Mouse (Mus musculus) frontal cortex, adult 2 months (tissue): ENCODE measurements around the gene Rgcc. TPM values are rescaled to one million over a fixed set of nuclear protein-coding genes. Genes with fewer than 3 reads are reported as not detected.
A peak's percentile ranks its signal among the peaks of the same experiment; 100 is the strongest.

Experiments
- DNase-seq, 2 experiments: peaks; one replicate each; pipeline ENCODE4 v3.0.0; 2022; ENCODE audit warnings: low spot score in 1 of 2; ENCODE audit errors: extremely low spot score in 1 of 2
- polyA plus RNA-seq: library from polyadenylated mRNA; depleted of rRNA; stranded (reverse); fragments of >200 nt; gene quantifications from 2 replicates; pipeline ENCODE4 v1.2.3, GENCODE M21; 2012

Gene Rgcc
- polyA plus RNA-seq, 1 experiment: 88.9 TPM

DNA sequence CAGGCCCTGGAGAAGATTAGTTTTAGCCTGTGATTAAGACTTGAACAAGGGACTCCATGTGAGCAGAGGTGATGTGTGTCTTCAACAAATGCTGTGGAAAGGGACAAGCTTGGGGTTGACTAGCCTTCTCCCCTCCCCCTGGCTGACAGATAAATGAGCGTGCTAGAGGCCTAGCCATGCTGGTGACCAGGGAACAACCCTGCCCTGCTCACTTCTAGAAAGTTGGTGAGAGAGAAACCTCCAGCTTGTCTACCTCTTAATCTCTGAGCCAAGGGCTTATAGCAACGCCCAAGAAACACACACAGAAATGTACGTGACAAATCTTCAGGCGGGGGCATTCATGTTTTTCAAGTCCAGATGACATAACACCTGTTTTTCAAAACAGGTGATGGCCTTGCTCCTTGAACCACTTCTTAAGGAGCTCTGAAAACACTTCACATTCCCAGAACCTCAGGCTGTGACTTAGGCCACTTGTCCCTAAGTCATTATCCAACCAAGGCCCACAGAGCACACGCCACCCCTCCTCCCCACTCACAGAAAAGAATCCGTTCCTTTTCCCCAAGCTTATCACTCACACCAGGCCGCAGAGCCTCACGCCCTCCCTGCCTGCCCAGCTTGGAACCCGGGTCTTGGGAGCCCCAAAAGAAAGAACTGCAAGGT lies 19.4 kb downstream of the Rgcc start:
- DNase-seq: no peak

DNA sequence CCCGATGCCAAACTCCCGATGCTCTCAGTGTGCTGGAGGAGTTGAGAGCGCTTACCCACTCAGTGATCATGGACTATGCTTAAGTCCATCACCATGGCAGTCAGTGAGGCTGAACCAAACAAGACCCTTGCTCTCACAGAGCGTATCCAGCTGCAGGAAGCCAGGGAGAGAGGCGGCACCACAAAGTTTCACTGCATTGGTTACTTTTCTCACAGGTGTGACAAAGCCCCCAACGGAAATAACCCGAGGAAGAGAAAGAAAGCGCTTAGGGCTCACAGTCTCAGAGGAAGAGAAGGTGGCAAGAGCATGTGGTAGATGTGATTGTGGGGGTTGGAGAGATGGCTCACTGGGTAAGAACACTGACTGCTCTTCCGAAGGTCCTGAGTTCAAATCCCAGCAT lies 21.0 kb downstream of the Rgcc start:
- DNase-seq: no peak

DNA sequence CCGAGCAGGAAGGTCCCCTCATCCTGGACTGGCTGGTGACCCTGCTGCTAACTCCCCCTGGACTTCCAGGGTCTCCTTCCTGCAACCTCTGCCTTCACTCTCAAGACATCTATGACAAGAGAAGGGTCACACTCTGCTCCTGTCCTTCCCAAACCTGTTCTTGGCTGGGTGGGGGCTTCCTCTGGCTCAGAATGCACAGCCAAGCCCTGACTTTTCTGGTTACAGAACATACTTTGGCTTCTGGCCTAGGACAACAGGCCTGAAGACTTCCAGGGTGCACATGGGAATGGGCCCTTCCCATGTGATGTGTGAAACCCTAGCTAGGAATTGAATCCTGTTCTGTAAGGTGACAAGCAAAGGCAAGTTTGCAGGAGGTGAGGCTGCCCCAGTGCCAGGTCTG lies 22.0 kb downstream of the Rgcc start:
- no peak for DNase-seq

DNA sequence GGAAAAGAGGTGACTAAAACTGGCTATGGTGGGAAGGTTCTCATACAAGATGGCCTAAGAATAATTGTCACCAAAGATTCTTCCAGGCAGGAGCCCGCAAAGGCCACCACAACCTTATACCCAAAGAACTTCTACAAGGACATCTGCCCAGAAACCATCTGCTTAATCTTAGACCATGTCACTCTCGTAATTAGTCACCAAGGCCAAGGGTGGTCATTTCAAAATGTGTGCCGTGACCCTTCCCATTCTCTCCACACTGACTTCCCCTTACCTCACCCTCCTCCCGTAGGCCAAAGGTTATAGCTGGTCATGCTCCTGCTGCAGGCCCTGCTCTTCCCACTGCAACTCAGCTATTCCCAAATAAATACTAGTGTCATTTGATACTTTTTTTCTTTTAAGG lies 22.5 kb downstream of the Rgcc start:
- DNase-seq: no peak

DNA sequence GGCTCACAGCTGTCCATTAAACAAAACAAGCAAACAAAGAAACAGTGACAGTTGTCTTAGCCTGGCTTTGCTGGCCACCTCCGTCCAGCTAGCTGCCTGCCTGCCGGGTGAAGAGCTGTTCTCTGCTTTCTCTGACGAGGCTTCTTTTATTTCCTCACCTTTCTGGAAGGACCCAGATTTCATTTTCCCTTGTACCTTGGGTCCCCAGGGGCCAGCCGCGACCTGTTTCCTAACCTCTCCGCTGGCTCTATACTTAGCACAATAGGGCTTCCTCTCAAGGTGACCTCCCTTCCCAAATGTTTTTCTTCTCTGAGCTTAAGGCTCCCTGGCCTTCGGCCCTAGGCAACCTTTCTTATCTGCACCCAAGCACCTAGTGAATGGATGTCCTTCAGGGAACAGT lies 23.5 kb downstream of the Rgcc start:
- no peak for DNase-seq

DNA sequence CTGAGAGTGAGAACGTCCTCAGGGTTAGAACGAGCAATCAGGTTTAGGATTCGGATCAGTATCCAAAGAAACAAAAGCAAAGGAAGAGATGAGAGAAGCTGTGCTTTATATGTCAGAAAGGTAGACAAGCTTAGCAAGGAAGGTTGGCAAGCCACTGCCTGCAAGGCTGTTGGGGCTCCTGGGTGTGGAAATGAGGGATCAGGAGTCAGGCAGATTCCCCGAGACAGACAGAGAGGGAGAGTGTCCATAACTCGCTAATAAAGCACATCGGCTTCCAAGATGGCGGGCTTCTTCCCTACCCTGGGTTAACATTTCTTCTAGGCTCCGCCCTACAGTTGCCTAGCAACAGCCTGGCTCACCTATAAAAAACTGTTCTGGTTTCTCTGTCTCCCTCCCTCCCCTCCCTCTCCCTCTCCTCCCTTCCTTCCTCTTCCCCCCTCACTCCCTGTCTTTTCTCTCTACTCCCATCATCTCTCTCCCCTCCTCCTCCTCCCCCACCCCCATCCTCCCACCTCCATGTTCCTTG lies 25.5 kb downstream of the Rgcc start:
- DNase-seq: no peak

DNA sequence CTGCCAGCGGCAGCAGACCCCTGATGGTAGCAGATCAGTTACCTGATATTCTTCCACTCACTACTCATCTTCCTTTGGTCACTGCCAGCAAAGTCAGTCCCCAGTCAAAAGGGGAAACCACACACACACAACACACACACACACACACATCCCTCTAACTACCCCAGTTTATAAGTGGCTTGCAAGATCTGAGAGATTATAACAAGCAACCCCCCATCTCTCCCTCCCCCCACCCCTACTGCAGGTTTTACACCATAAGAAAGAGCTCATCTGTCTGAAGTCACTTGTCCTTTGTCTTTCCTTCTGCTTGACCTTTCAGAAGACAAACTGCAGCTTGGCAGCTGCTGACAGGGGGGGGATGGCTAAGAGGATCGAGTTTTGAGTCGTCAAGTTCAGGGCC lies 26.0 kb downstream of the Rgcc start:
- DNase-seq: no peak

DNA sequence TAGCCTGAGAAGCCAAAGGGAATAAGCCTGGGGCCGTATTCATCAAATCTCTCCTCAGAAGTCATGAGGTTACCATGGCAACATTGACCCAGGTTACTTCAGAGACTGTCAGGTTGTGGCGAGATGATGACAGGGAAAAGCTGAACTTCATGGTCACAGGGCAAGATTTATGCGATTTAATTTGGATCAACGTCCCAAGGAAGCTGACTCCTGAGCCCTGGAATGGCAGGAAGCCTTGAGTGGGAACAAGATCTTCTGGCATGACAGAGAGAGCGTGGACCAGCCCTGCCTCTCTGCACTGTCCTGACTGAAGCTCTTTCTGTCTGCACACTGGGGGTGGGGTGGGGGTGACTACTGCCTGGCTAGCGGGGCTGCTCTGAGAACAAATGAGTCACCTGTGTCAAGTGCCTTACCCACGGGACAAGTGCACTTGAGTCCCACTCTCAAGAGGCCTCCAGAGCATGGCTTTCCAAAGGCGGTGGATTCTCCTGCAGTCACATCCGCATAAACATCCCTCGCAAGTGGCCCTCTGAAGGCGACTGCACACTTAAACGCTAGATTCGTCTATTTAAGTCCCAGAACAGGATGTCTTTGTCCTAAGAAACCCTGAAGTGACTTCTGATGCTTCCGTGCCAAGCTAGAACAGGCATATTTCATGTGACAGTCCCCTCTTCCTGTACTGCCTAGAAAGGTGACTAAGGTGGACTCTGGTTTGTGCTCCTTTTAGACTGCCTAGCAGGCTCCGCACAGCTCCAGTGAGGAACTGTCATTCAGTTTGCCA lies 27.6 kb downstream of the Rgcc start:
- no peak for DNase-seq

DNA sequence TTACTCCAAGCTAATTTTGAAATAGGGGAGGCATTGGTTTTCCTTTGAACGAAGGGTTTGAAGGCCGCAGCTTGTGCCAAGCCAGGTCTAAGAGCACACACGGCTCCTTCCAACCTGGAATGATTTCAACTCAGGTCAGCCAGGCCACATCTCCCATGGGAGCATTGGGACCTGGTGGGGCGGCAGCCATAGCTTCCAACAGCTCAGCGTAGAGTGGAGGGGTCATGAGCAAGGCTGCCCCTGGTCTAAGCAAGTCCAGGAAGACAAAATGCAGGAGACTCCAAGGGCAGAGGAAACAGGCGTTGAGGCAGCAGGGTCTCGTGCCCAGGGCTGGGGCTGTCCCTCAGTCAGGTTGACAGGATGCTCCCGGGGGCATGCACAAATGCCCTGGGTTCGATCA lies 28.5 kb downstream of the Rgcc start:
- no peak for DNase-seq

DNA sequence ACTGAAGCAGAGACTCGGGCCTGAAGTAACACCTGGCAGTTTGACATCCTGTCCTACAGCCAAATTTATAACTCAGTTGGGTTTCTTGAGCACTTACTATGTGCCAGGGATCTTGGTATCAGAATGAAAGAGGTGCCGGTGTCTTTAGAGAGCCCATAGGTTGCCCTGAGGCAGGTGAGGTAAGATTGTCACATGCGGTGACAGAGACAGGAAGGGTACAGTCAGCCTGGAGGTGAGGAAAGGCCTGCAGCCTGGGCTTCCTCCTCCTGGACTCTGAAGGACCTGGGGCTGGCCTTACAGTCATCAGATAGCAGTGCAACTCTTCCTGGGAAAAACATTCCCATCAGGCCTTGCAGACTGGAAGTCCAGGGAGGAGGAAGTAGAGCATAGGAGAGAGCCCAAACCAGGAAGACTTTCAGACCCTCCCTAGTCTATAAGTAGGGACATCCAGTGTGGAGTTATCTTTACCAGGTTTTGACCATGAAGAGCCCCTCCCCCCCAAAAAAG lies 29.2 kb downstream of the Rgcc start:
- no peak for DNase-seq

DNA sequence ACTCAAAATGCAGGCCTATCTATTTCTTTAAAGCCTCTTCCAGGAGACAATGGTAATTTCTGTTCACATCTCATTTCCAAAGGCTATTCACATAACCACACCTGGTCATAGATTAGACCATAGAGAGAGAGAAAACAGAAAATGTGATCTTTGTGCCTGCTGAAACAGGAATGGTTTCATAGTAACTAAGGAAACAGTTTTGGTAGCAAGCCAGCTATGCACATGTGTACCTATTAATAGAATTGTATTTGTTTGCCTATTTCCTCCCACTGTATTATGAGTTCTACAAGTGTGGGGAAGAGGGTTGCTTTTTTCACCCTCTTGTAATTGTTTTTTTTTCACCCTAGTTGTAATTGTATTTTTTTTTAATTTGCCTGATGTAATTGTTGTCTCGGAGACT lies 31.9 kb downstream of the Rgcc start:
- DNase-seq: no peak

DNA sequence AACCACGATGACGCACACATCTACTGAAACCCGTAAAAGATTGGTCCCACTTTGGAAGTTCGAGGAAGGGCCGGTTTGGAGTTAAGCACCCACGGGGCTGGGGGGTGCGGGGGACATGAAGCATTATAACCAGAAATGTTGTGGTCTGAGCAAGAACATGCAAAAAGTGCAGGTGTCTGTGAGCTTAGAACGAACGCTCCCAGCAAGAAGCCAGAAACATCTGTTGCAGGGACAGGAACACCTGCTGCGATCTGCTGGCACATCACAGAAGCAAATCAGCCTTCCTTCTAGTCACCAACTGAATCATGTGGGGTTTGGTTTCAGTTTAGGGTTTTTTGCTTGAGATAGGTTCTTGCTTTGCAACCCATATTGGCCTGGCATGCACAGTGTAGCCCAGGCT lies 33.6 kb downstream of the Rgcc start:
- DNase-seq: no peak

DNA sequence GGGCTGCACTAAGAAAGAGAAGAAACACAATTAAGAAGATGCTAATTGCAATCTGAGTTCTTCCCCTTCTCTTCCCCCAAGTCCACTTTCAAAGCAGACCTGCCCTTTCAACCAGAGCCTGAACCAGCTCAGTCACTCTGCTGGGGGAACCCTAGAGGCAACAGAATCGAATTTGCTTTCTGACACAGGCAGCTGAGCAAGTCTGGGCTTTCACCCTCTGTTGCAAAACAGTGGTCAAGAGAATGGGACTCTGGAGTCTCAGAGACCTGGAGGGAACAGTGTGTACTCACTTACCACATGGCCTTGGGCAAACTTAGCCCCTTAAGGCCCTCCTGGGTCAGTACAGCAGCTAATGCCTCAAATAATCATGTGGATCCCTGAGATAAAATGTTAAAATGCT lies 34.1 kb downstream of the Rgcc start:
- DNase-seq: no peak

DNA sequence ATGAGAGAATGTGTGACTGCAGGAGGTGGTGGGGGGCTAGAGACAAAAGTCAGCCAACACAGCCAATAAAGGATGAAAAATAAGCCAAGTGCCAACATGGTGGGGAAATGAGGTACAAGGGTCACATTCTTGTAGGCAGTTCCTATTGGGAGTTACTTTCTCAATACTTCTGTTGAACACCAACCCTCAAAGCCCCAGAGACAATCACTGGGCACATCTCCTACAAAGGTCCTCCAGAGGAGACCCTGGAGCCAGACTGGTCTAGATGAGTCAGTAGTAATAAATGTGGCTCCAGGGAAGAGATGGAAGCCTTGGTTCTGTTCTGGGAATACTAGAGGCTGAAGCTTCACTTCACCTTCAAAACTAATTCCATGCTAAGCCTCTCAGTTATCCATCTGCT lies 35.0 kb downstream of the Rgcc start:
- no peak for DNase-seq

DNA sequence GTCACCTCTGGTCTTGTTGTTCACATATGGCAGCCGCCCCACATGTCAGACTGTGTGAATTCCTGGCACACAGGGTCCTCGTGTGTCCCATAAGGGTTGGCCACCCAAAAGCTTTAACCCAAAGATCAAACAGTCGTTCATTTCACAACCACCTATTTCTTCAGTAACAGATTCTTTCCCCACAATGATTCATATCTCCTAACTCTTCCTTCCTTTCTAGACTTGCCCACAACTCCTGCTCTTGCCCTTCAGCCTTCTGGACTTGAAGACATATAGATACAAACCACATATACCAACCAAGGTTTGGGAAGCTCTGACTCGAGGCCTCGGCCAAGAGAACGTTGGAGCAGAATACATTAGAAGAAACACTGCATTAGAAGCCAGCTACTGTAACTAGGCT lies 35.7 kb downstream of the Rgcc start:
- DNase-seq: no peak

DNA sequence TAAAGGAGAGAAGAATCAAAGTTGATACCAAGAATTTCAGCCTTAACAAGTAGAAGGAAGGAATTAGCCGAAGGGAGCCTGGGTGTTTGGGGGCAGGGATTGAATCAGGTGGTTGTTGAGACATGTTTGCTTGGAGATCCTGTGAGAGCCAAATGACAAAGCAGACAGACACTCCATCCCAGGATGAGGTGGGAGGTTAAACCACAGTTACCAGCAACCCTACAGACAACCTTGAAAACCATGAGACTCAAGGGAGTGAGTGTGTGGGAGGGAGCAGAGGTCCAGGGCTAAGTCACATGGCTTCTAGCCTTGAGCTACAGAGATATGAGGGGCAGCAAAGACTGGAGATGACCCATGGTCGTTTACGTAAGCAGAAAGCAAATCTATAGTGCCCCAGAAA lies 38.1 kb downstream of the Rgcc start:
- no peak for DNase-seq

DNA sequence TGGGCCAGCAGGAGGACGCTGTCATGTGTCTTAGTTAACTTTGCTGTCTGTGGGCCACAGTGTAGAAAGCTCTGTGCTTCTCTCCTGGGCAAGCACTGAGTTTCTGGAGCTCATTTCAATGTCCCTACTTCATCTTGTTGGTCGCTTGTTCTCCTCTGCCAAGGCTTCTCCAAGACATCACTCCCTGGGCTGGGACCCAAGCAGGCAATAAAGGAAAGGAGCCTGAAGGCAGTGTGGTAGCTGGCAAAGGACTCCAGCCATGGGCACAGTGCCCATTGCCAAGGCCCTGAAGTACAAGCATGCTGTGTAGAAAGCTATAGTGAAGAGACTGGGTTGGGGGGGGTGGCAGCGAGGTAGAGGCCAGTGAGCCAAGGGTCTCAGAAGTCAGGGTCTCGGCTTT lies 38.8 kb downstream of the Rgcc start:
- DNase-seq: peak in 1 of 2 experiments; percentile 28

DNA sequence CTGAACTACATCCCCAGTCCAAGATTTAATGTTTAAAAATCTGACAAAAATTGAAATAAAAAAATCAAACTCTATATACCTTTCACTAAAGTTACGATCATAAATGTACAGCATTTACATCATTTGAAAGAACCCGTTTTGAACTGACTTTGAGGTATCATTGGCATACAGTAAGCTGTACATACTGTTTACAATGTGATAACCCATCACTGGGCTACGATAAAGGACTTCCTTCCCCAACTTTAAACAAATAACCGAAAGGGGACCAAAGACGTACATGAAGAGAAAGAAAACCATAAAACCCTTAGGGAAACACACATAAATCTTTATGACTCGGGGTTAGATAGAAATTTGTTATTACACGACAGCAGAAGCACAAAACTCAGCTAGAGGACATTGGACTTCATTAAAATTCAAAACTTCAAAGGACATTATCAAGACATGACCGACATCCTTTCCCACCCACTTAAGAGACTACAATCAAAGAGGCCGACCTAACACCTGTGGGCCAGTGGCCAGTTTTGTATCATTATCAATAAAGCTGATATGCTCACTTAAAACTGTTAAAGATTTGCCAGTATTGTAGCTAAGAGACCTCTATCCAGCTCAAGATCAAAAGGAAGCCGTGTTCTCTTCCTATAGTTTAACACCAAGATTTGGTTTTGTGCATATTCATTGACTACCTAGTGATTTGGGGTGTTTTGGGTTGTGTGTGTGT lies 42.2 kb downstream of the Rgcc start:
- no peak for DNase-seq

DNA sequence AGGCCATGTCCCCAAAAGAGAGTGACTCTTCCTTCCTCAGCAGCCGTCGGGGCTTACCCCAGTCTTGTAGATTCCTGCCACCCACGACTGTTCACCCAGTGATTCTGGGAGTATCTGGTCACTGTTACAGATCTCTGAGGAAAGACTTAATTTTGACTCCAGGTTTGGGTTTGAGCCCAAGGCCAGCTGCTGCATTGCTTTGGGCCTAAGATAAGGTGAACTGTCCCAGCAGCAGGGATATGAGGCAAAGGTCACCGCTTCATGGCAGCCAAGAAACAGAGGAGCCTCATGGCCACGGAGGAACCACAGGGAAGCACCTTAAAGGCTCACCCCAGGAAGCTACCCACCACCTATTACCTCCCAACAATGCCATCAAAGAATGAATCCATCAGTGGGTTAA lies 44.8 kb downstream of the Rgcc start:
- no peak for DNase-seq

DNA sequence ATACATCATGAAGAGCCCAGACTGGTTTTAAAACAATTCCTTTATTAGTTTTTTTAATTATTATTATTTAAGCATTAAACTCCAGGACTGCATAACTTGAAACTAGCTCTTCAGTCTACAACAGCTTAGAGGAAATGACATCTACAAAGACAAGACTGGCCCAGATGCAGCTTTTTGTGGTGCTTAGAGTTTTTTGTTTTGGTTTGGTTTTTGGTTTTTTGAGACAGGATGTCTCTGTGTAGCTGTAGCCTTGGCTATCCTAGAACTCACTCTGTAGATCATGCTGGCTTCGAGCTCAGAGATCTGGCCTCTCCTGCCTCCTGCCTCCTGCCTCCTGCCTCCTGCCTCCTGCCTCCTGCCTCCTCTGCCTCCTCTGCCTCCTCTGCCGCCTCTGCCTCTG lies 45.7 kb downstream of the Rgcc start:
- no peak for DNase-seq

DNA sequence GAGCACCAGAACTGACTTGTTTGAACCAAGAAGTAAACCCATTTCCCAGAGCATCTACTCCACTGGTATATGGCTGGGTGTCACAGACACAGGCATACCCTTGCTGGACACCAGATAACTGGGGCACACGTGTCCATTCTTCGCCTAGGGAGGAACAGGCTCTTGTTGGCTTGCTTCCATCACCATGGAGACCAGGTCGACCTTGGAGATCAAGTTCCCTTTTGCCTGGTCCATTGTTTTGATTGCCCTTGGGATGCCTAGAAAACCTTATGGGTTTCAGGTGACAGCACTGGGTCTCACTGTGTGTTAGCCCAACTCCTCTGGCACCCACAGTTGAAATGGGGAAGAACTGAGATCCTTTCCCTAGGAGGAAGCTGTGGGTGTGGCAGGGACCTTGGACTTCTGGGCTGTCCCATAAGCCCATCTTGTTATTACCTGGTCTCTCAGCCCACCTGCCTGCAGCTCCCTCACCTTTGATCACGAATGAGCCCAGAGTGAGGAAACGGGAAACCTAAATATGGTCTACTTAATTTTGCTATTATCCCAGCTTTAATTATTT lies 49.6 kb downstream of the Rgcc start:
- DNase-seq: no peak
